Mouse (Mus musculus) embryonic fibroblast, embryonic 13.5 days (primary cell): ENCODE measurements around the gene Rpl10a. TPM values are rescaled to one million over a fixed set of nuclear protein-coding genes. Genes with fewer than 3 reads are reported as not detected.
A peak's percentile ranks its signal among the peaks of the same experiment; 100 is the strongest.

ENCODE experiments used
- H3K27ac ChIP-seq: 2 replicates; pipeline ENCODE4 v1.5.1; 2012; ENCODE audit warnings: low read length, control low read depth, inconsistent platforms; ENCODE audit not compliant: insufficient read depth
- H3K4me1 ChIP-seq: 2 replicates; pipeline ENCODE4 v1.6.1; 2011; ENCODE audit warnings: low read length; ENCODE audit not compliant: control insufficient read depth, insufficient read depth
- H3K4me3 ChIP-seq: 2 replicates; pipeline ENCODE4 v1.5.1; 2011; ENCODE audit warnings: mild to moderate bottlenecking, control low read depth, low read length; ENCODE audit not compliant: insufficient read depth
- CTCF ChIP-seq: IDR thresholded peaks from 2 replicates; pipeline ENCODE4 v1.5.1; 2011; ENCODE audit warnings: mild to moderate bottlenecking, control low read depth, low read length, moderate library complexity, borderline replicate concordance; ENCODE audit not compliant: insufficient read depth
- POLR2A ChIP-seq: IDR thresholded peaks from 2 replicates; pipeline ENCODE4 v1.6.1; 2011; ENCODE audit warnings: low read depth, mild to moderate bottlenecking, control low read depth, low read length, moderate library complexity
- polyA plus RNA-seq: library from polyadenylated mRNA; stranded (reverse); fragments of >200 nt; gene quantifications from 2 replicates; pipeline ENCODE4 v1.2.4, GENCODE M21; 2011; ENCODE audit warnings: low read depth; ENCODE audit not compliant: missing spikeins, insufficient read length

The Rpl10a gene
- 1,157 and 1,234 TPM in 2 replicates for polyA plus RNA-seq

DNA sequence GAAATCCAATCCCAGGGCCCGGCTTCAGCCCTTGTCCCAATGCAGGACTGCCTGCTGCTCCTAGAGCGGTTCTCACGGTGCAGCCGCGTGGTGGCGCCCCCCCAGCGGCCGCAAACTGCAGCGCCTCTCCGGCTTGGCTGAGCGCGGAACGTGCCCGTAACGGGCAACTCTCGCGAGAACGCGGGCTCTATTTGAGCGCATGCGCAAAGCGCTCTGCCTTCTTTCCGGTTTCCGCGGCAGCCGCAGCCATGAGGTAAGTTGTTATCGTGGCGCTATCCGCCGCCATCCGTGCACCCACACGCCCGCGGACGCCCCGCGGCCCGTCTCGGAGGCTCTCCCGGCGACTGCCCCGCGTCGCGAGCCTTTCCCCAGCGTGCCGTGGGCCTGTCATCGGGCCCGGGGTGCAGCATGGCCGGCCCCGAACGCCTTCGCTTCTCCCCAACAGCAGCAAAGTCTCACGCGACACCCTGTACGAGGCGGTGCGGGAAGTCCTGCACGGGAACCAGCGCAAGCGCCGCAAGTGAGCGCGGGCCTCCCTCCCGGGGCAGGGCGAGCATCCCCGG is at the start of gene Rpl10a:
TSS of gene Rpl10a (plus strand) at position 106 of the 563 bp plus-strand sequence.
- Histone ChIP-seq H3K27ac (peak within 1 kb of the TSS; percentile 83), H3K4me1 (peaks cover 7% of the 10 kb centered on the region), H3K4me3 (peak within 1 kb of the TSS; percentile 85)
- peak; percentile 51 for TF ChIP-seq CTCF
- TF ChIP-seq POLR2A, result peak; percentile 99

DNA sequence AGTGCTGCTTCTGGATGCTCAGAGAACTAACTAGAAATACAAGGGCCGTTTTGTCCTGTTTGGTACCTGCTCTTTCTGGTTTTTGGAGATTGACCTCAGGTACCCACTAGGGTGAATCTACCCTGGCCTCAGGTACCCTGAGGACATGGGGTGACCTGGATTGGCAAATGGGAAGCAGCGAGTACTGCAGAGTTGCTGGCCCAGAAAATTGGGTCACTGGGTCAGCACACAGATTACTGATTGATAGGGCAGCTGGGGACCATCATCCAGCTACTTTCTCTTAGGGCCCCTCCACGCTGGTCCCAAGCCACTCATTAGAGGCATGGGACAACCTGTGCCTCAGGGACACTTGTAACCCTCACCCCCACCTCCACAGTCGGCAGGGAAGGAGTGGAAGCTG is 49.0 kb upstream of the Rpl10a start:
- H3K4me3 ChIP-seq, result no peak overlapping the region
- no peak overlapping the region for H3K27ac ChIP-seq
- TF ChIP-seq CTCF (no peak), POLR2A (no peak)
- H3K4me1 ChIP-seq, result no peaks in the 10 kb centered on the region

DNA sequence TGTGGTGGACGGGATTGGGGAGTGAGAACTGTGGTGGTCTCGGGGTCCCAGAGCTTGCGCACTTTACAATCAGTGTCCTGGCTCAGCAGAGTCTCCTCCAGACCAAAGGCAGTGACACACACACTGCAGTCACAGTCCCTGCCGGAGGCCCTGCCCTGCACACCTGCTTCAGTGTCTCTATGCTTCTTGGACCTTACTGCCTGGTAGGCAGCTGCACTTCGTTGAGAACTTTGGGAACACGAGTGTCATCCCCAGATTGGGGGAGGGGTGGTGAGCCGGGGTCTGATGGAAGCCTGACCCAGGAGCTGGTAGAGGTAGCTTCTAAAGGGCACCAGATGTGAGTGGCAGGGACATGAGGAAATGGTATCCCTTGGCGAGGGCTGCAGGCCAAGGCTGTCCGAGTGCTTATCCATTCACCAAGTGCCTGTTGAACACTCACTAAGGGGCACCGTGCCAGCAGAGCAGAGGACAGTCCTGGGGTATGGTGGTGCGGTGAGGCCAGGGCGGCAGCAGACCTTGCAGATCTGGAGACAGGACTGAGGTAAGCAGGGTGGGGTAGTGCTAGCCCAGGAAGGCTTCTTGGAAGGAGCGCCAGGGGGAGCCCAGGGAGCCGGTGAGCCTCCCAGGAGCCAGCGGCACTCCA is 48.4 kb upstream of the Rpl10a start:
- H3K27ac ChIP-seq, result no peak overlapping the region
- no peak for TF ChIP-seq CTCF
- TF ChIP-seq POLR2A, result no peak
- H3K4me3 ChIP-seq, result no peak overlapping the region
- H3K4me1 ChIP-seq, result no peaks in the 10 kb centered on the region

DNA sequence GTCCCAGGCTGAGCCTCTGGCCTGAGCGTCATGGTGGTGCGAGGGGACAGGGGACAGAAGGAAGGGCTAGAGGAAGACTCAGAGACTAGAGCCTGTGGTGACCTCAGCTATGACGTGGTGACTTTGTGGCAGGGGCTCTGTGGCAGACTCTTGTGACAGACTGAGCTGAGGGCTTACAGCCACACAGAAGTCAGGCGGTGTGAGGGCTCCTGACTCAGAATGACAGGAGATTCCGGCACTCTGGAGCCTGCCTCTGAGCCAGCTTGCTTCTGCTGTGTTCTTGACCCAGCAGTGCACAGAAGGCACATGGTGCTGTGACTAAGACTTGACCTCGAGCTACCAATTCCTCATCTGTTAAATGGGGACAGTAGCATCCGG is 47.9 kb upstream of the Rpl10a start:
- no peak overlapping the region for H3K27ac ChIP-seq
- no peaks in the 10 kb centered on the region for H3K4me1 ChIP-seq
- TF ChIP-seq POLR2A (no peak), CTCF (no peak)
- no peak overlapping the region for H3K4me3 ChIP-seq

DNA sequence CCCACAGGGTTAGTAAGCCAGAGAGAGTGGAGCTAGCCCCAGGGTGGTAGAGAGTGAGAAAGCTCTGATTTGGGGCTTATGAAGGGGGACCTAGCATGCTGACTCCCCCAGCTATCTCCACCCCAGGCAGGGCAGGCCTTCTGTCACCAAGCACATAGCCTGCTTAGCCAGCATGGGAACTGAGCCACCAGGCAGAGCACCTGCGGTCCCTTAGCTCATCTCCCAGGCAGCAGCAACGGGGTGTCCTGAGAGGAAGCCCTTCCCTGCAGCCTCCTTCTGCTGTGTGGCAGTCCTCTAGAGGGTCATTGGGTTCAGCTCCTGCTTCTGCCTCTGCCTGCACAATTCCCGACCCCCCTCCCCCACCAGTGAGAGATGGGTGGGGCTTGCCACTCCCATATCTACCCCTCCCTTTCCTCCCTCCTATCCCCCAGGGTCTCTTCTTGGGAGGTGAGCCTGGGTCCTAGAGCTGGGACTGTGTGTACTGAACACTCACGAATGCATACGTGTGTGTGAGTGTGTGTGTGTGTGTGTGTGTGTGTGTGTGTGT is 47.4 kb upstream of the Rpl10a start:
- no peaks in the 10 kb centered on the region for H3K4me1 ChIP-seq
- TF ChIP-seq POLR2A, result no peak
- no peak for TF ChIP-seq CTCF
- H3K27ac ChIP-seq, result no peak overlapping the region
- H3K4me3 ChIP-seq, result no peak overlapping the region

DNA sequence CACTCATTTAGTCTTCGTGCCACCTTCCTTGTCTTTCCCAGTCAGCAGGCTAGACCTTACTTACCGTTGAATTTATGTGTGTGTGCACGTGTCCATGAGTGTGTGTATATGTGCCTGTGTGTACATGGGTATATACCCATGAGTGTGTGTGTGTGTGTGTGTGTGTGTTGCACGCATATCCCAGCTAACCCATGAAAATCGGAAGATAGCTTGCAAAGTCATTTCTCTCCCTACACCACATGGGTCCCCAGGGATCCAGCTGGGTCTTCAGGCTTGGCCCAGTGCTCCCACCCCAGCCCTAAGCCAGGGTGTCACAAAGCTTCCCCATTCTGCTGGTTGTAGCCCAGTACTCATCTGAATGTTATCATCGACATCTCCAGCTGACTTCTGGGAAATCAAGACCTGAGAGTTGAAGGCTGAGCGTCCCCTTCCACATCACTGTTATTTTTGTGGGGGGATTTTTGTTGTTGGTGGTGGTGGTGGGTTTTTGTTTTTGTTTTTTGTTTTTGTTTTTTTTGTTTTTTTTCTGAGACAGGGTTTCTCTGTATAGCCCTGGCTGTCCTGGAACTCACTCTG is 46.3 kb upstream of the Rpl10a start:
- Histone ChIP-seq H3K4me3 (no peak overlapping the region), H3K27ac (no peak overlapping the region), H3K4me1 (no peaks in the 10 kb centered on the region)
- no peak for TF ChIP-seq CTCF
- TF ChIP-seq POLR2A, result no peak

DNA sequence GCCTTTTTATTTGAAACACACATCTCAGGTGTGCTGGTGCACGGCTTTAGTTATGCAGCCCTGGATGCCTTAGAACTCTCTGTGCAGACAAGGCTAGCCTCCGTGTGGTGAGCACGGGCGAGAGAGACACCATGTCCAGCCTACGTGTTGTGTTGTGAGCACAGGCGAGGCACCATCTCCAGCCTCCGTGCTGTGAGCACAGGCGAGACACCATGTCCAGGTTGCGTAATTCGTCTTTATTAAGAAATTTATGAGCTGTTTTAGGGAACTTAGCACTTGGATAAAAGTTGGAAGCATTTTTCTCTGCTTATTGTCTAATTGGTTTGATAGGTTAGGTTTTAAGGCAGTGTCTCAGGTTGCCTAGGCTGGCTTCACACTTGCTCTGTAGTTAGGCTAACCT is 45.1 kb upstream of the Rpl10a start:
- Histone ChIP-seq H3K4me1 (no peaks in the 10 kb centered on the region), H3K4me3 (no peak overlapping the region), H3K27ac (no peak overlapping the region)
- TF ChIP-seq POLR2A, result no peak
- no peak for TF ChIP-seq CTCF

DNA sequence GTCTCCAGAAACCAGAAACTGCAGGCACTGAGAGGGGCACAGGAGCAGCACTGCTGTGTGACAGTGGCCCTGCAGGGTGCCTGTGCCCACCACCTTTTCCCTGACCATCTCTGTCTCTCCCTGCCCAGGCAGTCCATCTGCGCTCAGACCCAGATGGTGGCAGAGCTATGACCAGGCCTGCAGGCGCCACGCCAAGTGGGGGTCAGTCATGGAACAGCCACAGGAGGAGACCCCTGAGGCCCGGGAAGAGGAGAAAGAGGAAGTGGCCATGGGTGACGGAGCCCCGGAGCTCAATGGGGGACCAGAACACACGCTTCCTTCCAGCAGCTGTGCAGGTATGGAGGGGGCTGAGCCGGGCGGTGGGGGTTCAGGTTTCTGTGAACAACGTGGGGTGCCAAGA is 42.1 kb upstream of the Rpl10a start:
- TF ChIP-seq CTCF (no peak), POLR2A (no peak)
- H3K4me3 ChIP-seq, result no peak overlapping the region
- no peak overlapping the region for H3K27ac ChIP-seq
- no peaks in the 10 kb centered on the region for H3K4me1 ChIP-seq

DNA sequence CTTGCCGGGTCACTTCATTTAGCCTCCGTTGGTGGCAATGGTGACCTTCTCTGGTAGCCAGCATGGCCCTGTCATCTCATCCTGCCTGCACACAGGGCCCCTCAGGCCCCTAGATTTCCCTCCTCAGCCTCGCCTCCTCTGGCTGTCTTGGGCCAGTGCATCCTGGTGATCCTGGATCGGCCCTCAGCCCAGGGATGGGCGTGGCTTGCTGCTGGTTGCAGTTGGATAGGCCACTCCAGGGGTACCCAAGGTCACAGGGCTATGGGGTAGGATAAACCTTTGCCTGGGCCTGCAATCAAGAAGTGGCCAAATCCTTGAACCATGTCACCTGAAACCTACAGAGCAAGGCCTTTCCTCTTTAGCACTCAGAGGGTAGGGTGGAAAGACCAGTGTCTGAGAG is 41.3 kb upstream of the Rpl10a start:
- H3K27ac ChIP-seq, result no peak overlapping the region
- no peaks in the 10 kb centered on the region for H3K4me1 ChIP-seq
- no peak overlapping the region for H3K4me3 ChIP-seq
- TF ChIP-seq CTCF (no peak), POLR2A (no peak)

DNA sequence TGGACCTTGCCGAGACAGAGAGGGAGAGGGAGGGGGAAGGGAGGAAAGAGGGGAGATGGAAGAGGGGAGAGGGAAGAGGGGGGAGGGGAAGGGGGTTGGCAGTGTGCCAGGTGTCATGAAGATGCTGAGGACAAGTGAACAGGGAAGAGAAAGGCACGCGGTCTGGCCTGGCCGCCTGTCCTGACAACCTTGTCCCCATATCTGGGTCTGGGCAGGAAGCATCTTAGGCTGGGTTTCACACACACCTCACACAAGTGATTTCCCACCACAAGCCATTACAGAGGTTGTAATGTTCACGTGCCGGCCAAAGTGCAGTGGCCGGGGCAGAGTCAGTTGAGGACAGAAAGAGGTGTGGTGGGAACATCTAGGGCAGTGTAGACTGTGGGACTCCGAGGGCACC is 40.7 kb upstream of the Rpl10a start:
- Histone ChIP-seq H3K4me3 (no peak overlapping the region), H3K27ac (no peak overlapping the region), H3K4me1 (no peaks in the 10 kb centered on the region)
- TF ChIP-seq POLR2A (no peak), CTCF (no peak)

DNA sequence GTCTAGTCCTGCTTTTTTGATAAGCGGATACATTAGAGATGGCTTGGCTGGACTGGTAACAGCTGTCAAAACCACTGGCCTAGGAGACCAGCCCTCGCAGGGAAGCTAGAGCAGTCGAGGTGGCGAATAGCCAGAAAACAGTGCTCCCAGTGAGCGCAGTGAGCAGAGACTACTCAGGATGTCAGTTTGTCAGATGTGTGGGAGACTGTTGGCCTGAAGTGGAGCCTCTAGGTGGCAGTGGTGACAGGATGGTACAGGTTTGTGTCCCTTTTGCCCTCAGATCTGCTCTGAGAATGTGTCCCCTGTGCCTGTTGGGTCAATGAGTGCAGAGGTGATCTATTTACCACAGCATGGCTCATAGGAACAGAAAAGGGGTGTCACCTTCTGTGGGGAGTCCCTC is 40.3 kb upstream of the Rpl10a start:
- no peaks in the 10 kb centered on the region for H3K4me1 ChIP-seq
- H3K27ac ChIP-seq, result no peak overlapping the region
- TF ChIP-seq POLR2A (no peak), CTCF (peak; percentile 17; the same call in 1 of the 2 replicates)
- H3K4me3 ChIP-seq, result no peak overlapping the region
